Mouse (Mus musculus) gastrocnemius, adult 2 months (tissue): ENCODE measurements at regions not wholly inside any gene's neighbourhood (a gene's known extent, or its start where the extent isn't known, plus 50 kb on each side); places are given as distances from the start of the nearest gene placed in this dataset.
"Not testable (repeated sequence)": the region's sequence is repeated elsewhere in the genome, so short reads cannot be mapped to it uniquely, and the experiment has no call there.

Experiments
- DNase-seq: peaks from one replicate; pipeline ENCODE4 v3.0.0; 2022
- H3K27ac ChIP-seq: fragments of 200-600 bp; 2 replicates; pipeline ENCODE4 v1.8.1; 2022; ENCODE audit warnings: mild to moderate bottlenecking
- H3K4me3 ChIP-seq: fragments of 200-600 bp; 2 replicates; pipeline ENCODE4 v1.8.1; 2022; ENCODE audit warnings: mild to moderate bottlenecking, moderate library complexity
- CTCF ChIP-seq: fragments of 200-600 bp; IDR thresholded peaks from 2 replicates; pipeline ENCODE4 v1.8.1; 2022; ENCODE audit warnings: antibody characterized with exemption, mild to moderate bottlenecking, moderate library complexity
- intact Hi-C: fragments of 180-260 bp; cut with DNase I; formaldehyde crosslinking; loops from one replicate; pipeline ENCODE4 v1.15.1; 2025

- H3K27ac ChIP-seq: no peak overlapping the region
- no peak for TF ChIP-seq CTCF
- no peak for DNase-seq
- intact Hi-C loops: no loop called here
- no peak overlapping the region for H3K4me3 ChIP-seq
These were observed 158.3 kb upstream of the Ptprz1 start for GRCm38 (mm10) chr6:22716864-22717557.

GRCm38 (mm10) chr6:22716144-22716856, 159.0 kb upstream of the Ptprz1 start:
- TF ChIP-seq CTCF: no peak
- no peak overlapping the region for H3K4me3 ChIP-seq
- intact Hi-C loops: no loop called here
- DNase-seq: no peak
- no peak overlapping the region for H3K27ac ChIP-seq

- intact Hi-C loops: no loop called here
- H3K27ac ChIP-seq: no peak overlapping the region
- no peak for DNase-seq
- no peak overlapping the region for H3K4me3 ChIP-seq
- TF ChIP-seq CTCF: no peak
These were observed 177.1 kb upstream of the Ptprz1 start for GRCm38 (mm10) chr6:22698187-22698586.

GRCm38 (mm10) chr6:22688678-22689126, 186.6 kb upstream of the Ptprz1 start:
- Histone ChIP-seq H3K27ac (no peak overlapping the region), H3K4me3 (no peak overlapping the region)
- no peak for TF ChIP-seq CTCF
- intact Hi-C loops: no loop called here
- DNase-seq: no peak

GRCm38 (mm10) chr6:22674586-22674929, 200.7 kb upstream of the Ptprz1 start:
- no peak for DNase-seq
- no peak overlapping the region for H3K27ac ChIP-seq
- no peak overlapping the region for H3K4me3 ChIP-seq
- TF ChIP-seq CTCF: no peak
- intact Hi-C loops: no loop called here

GRCm38 (mm10) chr6:22673919-22674585, 201.2 kb upstream of the Ptprz1 start:
- H3K4me3 ChIP-seq: no peak overlapping the region
- intact Hi-C loops: no loop called here
- no peak overlapping the region for H3K27ac ChIP-seq
- no peak for DNase-seq
- no peak for TF ChIP-seq CTCF

GRCm38 (mm10) chr6:22671524-22671923, 203.8 kb upstream of the Ptprz1 start:
- Histone ChIP-seq H3K27ac (no peak overlapping the region), H3K4me3 (no peak overlapping the region)
- intact Hi-C loops: no loop called here
- DNase-seq: no peak
- TF ChIP-seq CTCF: no peak

GRCm38 (mm10) chr6:22668190-22668975, 206.9 kb upstream of the Ptprz1 start:
- DNase-seq: no peak
- no peak overlapping the region for H3K27ac ChIP-seq
- no peak for TF ChIP-seq CTCF
- intact Hi-C loops: loop anchor here (10.0 kb wide), 1 partner anchor 54 kb away; no protein-coding TSS in a partner anchor
- H3K4me3 ChIP-seq: no peak overlapping the region

GRCm38 (mm10) chr6:22657401-22657800, 217.9 kb upstream of the Ptprz1 start:
- H3K27ac ChIP-seq, DNase-seq, intact Hi-C loops, H3K4me3 ChIP-seq: not testable (repeated sequence)

- intact Hi-C loops: no loop called here
- TF ChIP-seq CTCF: no peak
- DNase-seq: no peak
- no peak overlapping the region for H3K4me3 ChIP-seq
- H3K27ac ChIP-seq: no peak overlapping the region
These were observed 235.2 kb upstream of the Ptprz1 start for GRCm38 (mm10) chr6:22640100-22640499.

GRCm38 (mm10) chr6:22635141-22635540, 240.2 kb upstream of the Ptprz1 start:
- no peak for TF ChIP-seq CTCF
- Histone ChIP-seq H3K27ac (no peak overlapping the region), H3K4me3 (no peak overlapping the region)
- intact Hi-C loops: no loop called here
- DNase-seq: no peak

- intact Hi-C loops: no loop called here
- no peak for DNase-seq
These were observed 240.6 kb upstream of the Ptprz1 start for GRCm38 (mm10) chr6:22634740-22635139.

More at GRCm38 (mm10) chr6:22634740-22635139, 240.6 kb upstream of the Ptprz1 start:
- H3K4me3 ChIP-seq: no peak overlapping the region
- TF ChIP-seq CTCF: no peak
- H3K27ac ChIP-seq: no peak overlapping the region
